Mouse (Mus musculus) left cerebral cortex, postnatal 14 days (tissue): Measurements from ENCODE around the gene Acadm. TPM values are rescaled to one million over a fixed set of nuclear protein-coding genes. Genes with fewer than 3 reads are reported as not detected.
A peak's percentile ranks its signal among the peaks of the same experiment; 100 is the strongest.

Source experiments
- DNase-seq, 2 experiments: peaks; one replicate each; pipeline ENCODE4 v3.0.0; 2021 to 2022; ENCODE audit warnings: low spot score in 2 of 2, mixed read lengths in 1 of 2
- intact Hi-C: fragments of 180-260 bp; cut with DNase I; formaldehyde crosslinking; loops from one replicate; pipeline ENCODE4 v1.15.1; 2025
- long read RNA-seq, 2 experiments: library from polyadenylated mRNA; stranded (forward); transcript quantifications; one replicate each; pipeline ENCODE4 v2.0.0; 2021
- total RNA-seq, 2 experiments: library from RNA; stranded (reverse); gene quantifications; 2 replicates each; pipeline ENCODE4 v1.2.3; 2021

Gene Acadm
- 10 to 100 TPM; 33.9 to 34.2 TPM for total RNA-seq
- long read RNA-seq, experiment 1, transcript Acadm-201 (12 exons, 2,047 nt) = major isoform, 57 of 71 reads
- long read RNA-seq, experiment 1, partial matches to known transcripts = 3 of 71 reads
- long read RNA-seq, experiment 1, other reads (novel, unspliced or antisense) = 10 of 71 reads
- long read RNA-seq, experiment 2, transcript Acadm-201 (12 exons, 2,047 nt) = major isoform, 38 of 50 reads
- long read RNA-seq, experiment 2, partial matches to known transcripts = 6 of 50 reads
- long read RNA-seq, experiment 2, other reads (novel, unspliced or antisense) = 5 of 50 reads

DNA sequence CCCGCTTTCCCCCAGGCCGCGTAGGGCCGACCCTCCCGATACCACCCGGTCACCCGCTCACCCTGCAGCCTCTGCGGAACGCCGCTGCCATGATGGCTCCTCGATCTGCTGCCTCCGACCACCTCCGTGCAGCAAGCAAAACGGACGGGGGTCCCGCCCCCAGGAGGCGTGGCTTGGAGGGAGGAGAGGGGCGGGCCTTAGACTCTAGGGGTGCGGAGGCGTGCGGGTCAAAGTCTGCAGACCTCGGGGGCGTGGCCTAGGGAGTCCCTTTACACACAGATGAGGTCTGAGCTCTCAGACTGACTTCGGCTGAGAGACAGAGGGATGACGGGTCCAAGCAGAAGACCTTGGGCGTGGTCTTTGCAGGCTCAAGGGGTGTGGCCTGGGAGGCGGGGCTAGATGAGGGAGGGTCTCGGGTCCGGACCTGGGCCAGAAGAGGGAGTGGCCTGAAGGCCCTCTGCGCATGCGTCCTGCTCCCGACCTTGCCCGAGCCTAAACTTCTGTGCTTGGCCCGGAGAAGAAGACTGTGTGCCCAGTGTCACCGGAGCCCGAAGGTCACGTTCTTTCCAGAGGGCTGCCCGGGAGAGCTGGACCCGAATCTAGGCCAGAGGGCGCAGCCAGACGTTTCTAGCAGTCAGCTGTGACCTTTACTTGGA is at the start of gene Acadm:
Acadm (minus strand) TSS at position 298 of the 656 bp plus-strand sequence.
- DNase-seq = peak; percentile 88 to 90
- intact Hi-C loops = no loop called here

DNA sequence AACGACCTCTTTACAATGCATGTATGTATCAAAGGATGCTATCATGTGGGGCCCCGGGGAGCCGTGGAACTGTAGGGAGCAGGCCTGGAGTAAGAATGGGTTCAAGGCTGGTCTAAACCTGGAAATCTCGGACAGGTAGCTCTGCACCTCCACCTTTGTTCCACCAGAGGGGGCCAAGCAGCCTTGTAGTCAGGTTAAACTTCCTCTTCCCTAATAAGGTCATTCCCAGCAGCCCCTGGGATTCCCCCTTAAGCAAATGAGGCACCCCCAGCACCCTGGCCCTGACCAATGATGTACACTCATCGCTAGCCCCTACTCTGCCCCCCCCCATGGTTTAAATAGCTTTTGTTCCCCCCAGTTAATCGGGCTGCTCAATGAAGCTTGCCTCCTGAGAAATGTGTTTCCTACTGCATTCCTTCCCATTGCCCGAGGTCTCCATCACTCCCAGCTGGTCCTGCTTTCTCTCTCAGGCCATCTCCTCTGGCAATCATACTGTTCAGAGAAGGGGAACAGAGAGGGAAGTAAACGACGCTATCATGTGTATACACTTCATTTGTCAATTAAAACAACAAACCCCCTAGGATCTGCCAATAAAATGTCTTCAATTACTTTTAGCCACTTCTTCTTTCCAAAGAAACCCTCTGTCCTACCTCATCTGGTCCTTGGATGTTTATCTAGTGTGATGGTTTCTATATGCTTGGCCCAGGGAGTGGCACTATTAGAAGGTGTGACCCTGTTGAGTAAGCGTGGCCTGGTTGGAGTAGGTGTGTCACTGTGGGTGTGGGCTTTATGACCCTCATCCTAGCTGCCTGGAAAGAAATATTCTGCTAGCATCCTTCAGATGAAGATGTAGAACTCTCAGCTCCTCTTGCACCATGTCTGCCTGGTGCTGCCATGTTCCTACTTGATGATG is 40.3 kb upstream of the Acadm start:
- intact Hi-C loops = no loop called here
- peak; percentile 31 to 49 for DNase-seq

DNA sequence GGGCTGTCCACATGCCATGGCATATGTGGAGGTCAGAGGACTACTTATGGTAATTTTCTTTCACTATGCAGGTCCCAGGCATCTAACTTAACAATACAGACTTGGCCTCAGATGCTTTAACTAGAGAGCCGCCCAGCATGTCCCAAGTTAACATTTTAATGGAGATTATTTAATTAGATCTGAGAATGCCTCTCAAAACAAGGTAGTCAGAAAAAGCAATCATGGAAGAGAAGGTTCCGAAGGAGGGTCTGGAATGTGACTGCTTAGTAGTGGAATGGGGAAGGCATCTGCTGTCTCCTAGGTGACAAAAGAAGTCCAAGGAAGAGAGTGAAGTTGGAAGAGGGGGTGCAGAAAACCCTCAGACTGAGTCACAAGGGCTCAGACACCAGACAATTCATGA is 36.2 kb upstream of the Acadm start:
- no peak for DNase-seq
- intact Hi-C loops = no loop called here

DNA sequence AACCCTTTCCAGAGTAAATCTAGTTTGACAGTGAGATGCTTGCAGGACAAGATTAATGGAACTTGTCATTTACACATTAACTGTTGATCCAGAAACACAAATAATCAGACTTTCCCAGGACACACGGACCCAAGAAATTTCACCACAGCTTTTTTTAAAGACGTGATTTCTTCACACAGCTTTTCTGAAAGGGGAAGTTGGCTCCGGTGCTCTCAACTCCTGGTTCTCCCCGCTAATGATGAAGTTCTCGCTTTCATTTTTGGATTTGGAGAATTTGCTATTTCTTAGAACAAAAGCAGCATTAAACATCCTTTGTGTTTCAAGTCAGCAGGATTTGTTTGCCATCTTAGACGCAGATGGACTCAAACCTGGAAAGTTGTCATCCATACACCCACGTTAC is 31.4 kb upstream of the Acadm start:
- intact Hi-C loops = no loop called here
- no peak for DNase-seq

DNA sequence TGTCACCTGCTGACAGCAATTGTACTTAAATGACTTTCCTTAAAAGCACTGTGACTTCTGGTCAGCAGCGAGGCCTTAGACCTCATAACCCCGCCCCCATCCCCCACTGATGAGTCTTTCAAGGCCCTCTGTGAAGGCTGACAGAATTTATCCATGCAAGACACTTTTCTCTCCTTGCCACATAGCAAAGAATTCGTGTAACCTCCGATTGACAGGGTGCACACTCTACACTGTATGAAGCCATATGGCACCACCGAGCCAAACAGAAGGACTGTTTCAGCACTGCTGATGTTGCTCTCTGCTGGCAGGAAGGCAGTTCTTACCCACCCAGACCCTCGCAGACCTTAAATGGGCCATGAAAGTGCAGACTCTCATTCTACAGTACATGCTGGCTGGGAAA is 30.6 kb upstream of the Acadm start:
- intact Hi-C loops = no loop called here
- peak in 1 of 2 experiments; percentile 21 for DNase-seq

DNA sequence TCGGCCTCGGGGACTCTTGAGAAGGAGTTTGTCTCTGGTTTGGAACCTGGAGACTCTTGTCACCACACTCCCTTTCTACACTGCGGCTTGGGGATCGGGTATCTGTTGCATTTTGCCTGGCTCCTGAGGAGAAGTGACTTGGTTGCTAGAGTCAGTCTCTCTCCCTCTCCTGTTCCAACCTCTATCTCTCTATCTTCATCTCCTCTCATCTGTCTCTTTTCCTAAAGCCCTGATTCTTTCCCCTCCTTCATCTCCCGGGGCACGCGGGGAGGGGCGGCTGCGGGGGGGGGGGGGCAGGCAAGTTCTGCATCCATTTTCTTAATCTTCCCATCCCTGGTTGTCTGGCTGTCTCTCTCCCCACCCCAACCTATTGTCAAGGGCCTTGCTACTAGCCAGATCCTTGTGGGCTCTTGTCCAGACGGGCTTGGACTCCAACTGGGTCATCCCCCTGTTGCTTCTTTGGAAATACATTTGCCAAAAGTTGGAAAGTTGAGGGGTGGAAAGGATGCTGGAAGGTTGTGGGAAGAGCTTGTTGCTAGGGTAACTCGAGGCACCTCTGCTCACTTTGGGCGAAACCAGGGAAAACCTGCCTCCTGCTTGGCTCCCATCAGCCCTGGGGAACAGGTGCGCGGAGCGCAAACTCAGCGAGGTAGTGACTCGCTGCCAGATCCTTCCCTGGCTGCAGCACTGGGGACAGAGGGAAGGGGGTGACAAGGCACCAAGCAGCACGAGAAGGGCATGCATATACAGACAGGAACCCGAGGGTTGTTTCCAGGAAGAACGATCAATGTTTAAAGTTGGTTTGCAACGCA is 29.7 kb upstream of the Acadm start:
- intact Hi-C loops = no loop called here
- DNase-seq = peak; percentile 19 to 26

DNA sequence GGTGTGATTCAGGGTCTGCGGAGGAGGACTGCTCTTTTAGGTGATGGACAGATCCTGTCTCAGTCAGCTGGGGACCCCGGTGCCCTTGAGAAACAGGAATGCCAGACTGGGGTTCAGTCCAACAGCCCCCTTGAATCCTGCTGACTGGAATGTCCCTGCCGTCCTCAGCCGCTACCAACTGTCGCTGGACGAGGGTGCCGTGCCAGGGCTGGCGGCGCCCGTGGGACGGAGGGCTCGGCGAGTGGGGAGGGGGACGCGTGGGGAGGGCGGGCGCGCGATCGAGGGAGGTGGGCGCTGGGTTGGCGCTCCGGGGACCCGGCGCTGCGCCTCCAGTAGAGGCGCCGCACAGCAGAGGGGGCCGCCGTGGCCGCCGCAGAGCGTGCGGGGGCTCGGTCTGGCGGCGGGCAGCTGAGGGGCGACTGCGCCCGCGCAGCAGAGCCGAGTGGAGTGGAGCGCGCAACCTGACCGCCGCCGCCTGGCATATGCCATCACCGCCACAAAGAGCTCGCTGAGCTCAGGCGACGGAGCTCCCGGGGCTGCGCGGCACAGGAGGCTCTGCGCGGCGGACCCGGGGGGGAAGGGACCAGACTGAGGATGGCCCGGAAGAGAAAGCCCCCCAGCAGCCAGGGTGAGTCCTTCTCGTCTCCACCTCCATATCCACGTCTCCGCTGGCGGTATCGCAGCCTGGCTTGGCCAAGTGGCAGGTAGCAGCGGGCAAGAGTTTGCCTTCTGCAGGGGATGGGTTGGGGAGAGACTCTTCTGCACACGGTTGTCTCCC is 28.9 kb upstream of the Acadm start, which contains the start of gene Slc44a5:
Slc44a5 (plus strand) TSS at position 266 of the 778 bp plus-strand sequence.
- DNase-seq = peak; percentile 59 to 60
- intact Hi-C loops = no loop called here

DNA sequence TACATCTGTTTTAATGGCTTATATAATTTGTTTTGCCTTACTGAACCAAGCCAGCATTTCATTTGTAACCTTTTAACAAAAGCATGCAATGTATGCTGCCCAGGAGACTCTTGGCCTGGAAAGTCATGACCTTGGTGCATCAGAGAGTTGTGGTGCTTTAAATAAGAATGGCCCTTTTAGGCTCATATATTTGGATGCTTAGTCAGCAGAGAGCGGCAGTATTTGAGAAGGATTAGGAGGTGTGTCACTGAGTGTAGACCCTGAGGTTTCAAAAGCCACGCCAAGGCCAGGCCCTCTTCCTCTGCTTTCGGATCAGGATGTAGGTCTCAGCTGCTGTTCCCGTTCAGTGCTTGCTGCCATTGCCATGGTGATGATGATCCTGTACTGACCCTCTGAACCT is 25.0 kb upstream of the Acadm start:
- no peak for DNase-seq
- intact Hi-C loops = no loop called here

DNA sequence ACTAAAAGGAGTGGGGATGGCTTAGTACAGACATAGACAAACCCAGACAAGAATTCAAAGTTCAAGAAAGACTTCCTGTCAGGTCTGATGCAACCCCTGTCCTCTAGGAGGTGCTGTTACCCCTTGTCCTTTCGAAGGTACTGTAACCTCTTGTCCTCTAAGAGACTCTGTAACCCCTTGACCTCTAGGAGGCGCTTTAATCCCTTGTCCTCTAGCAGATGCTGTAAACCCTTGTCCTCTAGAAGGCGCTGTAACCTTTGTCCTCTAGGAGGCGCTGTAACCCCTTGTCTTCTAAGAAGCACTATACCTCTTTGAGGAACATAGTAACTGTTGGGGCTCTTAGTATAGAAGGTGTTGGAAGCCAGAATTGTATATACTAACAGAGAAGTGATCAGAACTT is 24.1 kb upstream of the Acadm start:
- peak; percentile 67 to 77 for DNase-seq
- intact Hi-C loops = no loop called here

DNA sequence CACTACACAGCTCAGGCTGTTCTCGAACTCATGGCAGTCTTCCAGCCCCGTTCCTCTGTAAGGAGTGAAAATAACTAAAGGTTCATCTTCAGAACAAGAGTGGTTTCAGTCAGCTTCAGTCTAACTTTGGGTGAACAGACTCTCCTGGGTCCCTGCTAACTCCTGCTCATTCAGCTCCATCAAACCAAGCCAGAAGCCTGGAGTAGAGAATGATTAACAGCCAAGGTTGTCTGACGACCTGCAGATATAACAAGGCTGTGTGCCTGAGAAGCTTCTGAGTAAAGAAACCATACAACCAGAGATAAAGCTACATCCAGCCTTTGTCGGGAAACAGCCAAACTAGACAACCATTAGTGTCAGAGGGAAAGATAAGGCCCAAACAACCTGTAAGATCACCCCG is 23.0 kb upstream of the Acadm start:
- intact Hi-C loops = no loop called here
- DNase-seq = no peak

DNA sequence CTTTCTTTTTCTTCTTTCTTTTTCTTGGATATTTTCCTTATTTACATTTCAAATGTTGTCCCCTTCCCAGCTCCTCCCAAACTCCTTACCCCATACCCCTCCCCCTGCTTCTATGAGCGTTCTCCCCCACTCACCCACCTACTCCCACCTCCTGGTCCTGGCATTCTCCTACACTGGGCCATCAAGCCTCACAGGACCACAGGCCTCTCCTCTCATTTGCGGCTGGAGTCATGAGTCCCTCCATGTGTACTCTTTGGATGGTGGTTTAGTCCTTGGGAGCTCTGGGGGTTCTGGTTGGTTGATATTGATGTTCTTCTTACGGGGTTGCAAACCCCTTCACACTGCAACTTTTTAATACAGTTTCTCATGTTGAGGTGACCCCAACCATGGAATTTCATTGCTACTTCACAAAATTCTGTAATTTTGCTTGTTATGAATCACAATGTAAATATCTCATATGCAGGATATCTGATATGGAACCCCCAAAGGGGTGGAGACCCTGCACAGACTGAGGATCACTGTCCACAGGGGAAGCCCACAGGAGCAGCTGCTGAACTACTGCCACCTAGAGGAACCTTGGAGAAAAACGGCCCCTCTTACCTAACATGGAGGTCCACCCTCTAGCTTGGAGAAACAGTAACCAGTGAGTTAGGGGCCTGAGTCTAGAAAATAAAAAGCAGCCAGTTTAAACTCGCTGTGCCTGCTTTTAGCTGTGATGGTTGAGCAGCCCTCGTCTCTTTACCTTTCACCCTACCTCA is 17.4 kb upstream of the Acadm start:
- DNase-seq = no peak
- intact Hi-C loops = no loop called here

DNA sequence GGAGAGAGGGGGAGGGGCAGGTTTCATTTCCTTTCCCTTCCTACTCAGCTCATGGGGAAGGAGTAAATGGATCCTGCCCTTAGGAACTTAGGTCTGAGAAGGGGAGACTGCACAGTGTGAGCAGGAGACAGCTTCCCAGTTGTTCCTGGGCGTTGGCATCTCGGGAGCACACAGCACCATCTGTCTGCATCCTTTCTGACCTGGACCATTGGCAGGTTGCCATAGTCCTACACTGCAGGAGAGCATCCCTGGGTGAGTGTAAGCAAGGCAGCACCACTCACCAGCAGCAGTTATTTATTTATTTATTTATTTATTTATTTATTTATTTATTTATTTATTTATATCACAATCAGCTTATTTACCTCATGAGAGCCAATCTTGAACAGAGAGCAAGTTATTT is 16.5 kb upstream of the Acadm start:
- intact Hi-C loops = no loop called here
- DNase-seq = no peak

DNA sequence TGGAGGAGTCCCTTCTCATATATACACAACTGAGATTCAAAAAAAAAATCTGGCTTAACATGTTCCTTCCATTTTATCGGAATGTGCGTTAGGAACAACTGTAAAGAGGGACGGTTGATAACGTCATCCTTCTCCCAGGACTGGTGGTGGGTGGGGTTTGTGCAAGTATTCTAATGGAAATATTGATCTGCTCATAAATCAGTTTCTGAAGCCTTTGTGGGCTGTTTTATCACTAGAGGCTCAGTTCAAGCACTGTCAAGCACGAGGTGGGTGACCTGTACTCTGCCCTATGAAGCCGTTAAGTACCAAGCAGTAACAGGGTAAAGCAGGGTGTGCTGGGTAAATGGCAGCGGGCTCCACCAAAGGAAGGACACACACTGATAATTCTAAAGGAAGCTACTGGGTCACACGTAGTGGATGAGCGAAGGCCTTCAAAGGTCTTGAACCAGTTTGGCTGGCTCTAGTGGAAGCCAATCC is 15.3 kb upstream of the Acadm start:
- DNase-seq = no peak
- intact Hi-C loops = loop anchor here (1.0 to 10.0 kb wide), 2 partner anchors 267 to 615 kb away; no protein-coding TSS in a partner anchor

DNA sequence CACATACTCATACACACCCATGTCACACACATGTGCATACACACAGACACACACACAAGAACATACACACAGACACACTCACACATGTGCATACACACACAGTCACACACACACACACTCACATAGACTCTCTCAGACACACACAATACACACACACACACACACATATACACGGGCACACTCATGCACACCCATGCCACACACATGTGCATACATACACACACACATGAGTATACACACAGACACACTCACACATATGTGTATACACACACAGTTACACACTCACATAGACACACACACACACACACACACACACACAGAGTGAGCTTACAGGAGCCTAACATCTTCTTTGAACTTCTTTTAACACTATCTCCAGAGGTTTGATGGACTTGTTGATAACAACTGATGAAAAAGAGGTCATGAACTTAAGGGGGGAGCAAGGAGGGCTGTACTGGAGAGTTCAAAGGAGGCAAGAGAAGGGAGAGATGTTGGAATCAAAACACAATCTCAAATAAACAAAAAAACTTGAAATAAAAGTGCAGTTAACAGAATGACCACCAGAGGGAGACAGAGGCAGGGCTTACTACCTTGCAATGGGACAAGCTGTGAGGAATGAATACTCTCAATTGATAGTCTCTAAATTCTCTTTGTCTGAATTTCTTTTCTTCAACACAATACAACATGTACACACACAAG is 14.8 kb upstream of the Acadm start:
- intact Hi-C loops = loop anchor here (1.0 to 10.0 kb wide), 2 partner anchors 267 to 616 kb away; no protein-coding TSS in a partner anchor
- peak; percentile 59 to 68 for DNase-seq

DNA sequence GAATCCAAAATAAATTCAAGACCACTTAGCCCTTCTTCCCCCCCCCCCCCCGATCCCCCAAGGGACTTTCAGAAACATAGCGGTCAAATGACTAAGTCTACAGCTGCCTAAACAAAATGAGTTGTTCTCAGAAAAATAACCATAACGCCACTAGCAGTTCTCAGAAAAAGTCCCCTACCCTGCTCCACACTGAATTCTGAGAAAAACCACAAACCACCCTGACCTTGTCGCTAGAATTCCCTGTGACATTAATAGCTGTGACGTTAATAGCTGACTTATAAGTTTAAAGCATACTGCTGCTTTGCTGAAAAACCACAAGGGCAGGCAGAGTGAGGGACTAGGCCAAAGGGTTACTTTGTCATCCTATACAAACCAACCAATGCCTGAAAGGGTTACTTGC is 13.5 kb upstream of the Acadm start:
- no peak for DNase-seq
- intact Hi-C loops = loop anchor here (10.0 kb wide), 1 partner anchor 617 kb away; no protein-coding TSS in a partner anchor

DNA sequence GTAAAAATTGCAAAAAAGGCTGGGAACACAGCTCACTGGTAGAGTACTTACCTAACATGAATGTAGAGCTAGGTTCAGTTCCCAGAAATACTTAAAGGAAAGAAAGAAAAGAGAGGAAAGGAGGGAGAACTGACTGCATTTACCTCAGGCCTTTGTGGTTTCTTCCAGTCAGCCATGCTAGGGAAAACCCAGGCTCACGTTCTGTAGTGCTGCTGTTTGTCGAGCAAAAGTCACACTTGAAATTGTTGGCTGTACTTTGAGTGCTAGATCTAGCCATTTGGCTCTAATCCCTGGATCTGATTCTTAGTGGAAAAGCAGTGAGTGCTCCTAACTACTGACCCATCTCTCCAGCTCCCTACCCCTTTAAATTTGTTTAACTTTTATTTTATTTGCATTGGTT is 3.7 kb upstream of the Acadm start:
- no peak for DNase-seq
- intact Hi-C loops = no loop called here

DNA sequence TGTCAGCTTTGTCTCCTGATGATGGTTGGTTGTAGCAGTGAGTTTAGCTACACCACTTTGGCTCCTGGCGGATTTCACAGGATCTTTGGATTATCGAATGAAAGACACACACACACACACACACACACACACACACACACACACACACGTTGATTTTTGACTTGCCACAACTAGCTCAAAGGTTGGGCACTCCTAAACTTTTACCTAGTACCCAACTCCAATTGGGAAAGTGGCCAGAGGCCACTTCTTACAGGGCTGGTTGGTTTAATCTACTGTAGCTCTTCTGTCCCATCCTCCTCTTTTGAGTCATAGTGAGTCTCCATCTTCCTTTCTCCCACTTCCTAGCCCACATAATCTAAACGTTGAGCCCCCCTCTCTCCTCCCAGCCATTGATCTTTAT is 2.8 kb upstream of the Acadm start:
- no peak for DNase-seq
- intact Hi-C loops = no loop called here
